Mouse (Mus musculus) kidney, adult 2 months (tissue): ENCODE measurements around the gene Add1.

ENCODE experiments used
- CTCF ChIP-seq: fragments of 200-500 bp; conservative IDR thresholded peaks from 2 replicates; pipeline ENCODE4 v1.5.1; 2011; ENCODE audit warnings: low read depth, mild to moderate bottlenecking, control low read depth, low read length, moderate library complexity, mixed read lengths; ENCODE audit not compliant: insufficient read depth, insufficient read length
- POLR2A ChIP-seq: fragments of 200-500 bp; IDR thresholded peaks from one replicate; pipeline ENCODE4 v1.6.1; 2011; ENCODE audit warnings: low read depth, low read length, control low read depth

DNA sequence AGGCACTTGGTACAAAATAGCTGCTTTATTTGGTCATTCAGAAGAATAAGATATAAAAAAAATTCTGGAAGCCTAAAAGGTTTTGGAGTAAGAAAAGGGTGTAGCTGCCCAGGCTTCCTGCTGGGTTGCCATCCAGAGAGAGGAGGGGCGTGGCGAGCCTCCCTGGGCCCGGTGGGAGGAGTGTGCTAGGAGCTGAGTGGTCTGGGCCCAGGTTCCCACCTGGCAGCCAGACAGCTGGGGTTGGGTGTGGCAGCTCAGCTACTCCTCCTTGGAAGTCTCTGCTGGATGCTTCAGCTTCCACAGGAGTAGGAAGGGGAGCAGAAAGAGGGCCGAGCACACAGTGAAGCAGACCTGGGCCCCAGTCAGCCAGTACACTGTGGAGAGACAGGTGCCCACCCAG, 60.2 kb downstream of the Add1 start:
- TF ChIP-seq CTCF: no peak
- no peak for TF ChIP-seq POLR2A
